In the genomic region with DNA sequence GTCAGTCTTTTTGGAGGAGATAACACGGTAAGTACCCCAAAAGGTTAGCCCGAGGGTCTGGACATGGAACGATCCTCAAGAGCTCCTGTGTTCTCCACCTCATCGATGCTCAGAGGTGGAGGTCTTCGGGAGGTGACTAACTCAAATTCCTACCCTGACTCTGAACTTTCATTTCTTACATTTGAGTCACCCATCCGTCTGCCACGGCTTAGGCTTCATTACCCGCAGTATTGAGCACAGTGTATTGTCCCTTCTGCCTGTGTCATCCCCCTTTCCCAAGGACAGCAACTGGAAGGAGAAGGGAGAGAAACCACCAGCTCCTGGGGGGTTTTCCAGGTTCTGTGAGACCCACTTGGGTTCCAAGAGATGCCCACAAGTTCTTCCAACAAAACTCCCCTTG, we compare ENCODE assay signal across 42 mouse cellular contexts. TPM values are rescaled to one million over a fixed set of nuclear protein-coding genes. Genes with fewer than 3 reads are reported as not detected.
"Had no signal": no experiment of that assay in that cellular context is flagged by ENCODE, and none has a peak within 500 bp of the region (broad histone marks: within the 10 kb centered on the region; RNA-seq: fewer than 3 reads in every experiment).

No protein-coding gene starts in this region.

- H3K36me3 ChIP-seq: limb, embryonic 10.5 days; limb, embryonic 12.5 days; limb, embryonic 13.5 days; limb, embryonic 15.5 days; liver, embryonic 12.5 days; liver, embryonic 13.5 days; liver, embryonic 15.5 days; lung, embryonic 15.5 days; midbrain, embryonic 10.5 days; midbrain, embryonic 12.5 days; midbrain, embryonic 13.5 days; midbrain, embryonic 15.5 days; neural tube, embryonic 12.5 days; neural tube, embryonic 13.5 days had no signal

- H3K9me3 ChIP-seq: limb, embryonic 10.5 days; limb, embryonic 12.5 days; limb, embryonic 13.5 days; limb, embryonic 15.5 days; liver, embryonic 12.5 days; liver, embryonic 13.5 days; liver, embryonic 15.5 days; lung, embryonic 15.5 days; midbrain, embryonic 10.5 days; midbrain, embryonic 12.5 days; midbrain, embryonic 13.5 days; midbrain, embryonic 15.5 days; neural tube, embryonic 12.5 days; neural tube, embryonic 13.5 days had no signal

- H3K27ac ChIP-seq: limb, embryonic 10.5 days; limb, embryonic 12.5 days; limb, embryonic 13.5 days; limb, embryonic 15.5 days; liver, embryonic 12.5 days; liver, embryonic 13.5 days; liver, embryonic 14.5 days; liver, embryonic 15.5 days; lung, embryonic 15.5 days; macrophage; midbrain, embryonic 10.5 days; midbrain, embryonic 12.5 days; midbrain, embryonic 13.5 days; midbrain, embryonic 15.5 days; neural tube, embryonic 12.5 days; neural tube, embryonic 13.5 days had no signal

- H3K9ac ChIP-seq: limb, embryonic 12.5 days; limb, embryonic 13.5 days; limb, embryonic 15.5 days; liver, embryonic 12.5 days; liver, embryonic 13.5 days; liver, embryonic 14.5 days; liver, embryonic 15.5 days; liver, postnatal 0 days; lung, embryonic 14.5 days; lung, embryonic 15.5 days; midbrain, embryonic 12.5 days; midbrain, embryonic 13.5 days; midbrain, embryonic 15.5 days; neural tube, embryonic 12.5 days; neural tube, embryonic 13.5 days had no signal

- H3K4me3 ChIP-seq: limb, embryonic 10.5 days; limb, embryonic 12.5 days; limb, embryonic 13.5 days; limb, embryonic 15.5 days; liver, embryonic 12.5 days; liver, embryonic 13.5 days; liver, embryonic 15.5 days; lung, embryonic 15.5 days; megakaryocyte, embryonic 14.5 days; midbrain, embryonic 10.5 days; midbrain, embryonic 12.5 days; midbrain, embryonic 13.5 days; midbrain, embryonic 15.5 days; myocyte; neural tube, embryonic 12.5 days; neural tube, embryonic 13.5 days had no signal

- DNase-seq: left cerebral cortex, postnatal 4 days; liver; liver, embryonic 13.5 days; liver, postnatal 0 days; lung, adult 18-20 months; lung, adult 2 months; lung, embryonic 14.5 days; lung, postnatal 14 days; lung, postnatal 36 days; lung, postnatal 4 days; midbrain, embryonic 14.5 days had no signal

- ATAC-seq: liver, embryonic 12.5 days; liver, postnatal 0 days; lung, postnatal 0 days; midbrain, embryonic 13.5 days; midbrain, embryonic 15.5 days; midbrain, embryonic 16.5 days had no signal

- H3K4me1 ChIP-seq: limb, embryonic 12.5 days; limb, embryonic 13.5 days; liver, embryonic 12.5 days had no signal

- H3K4me2 ChIP-seq: limb, embryonic 12.5 days; limb, embryonic 13.5 days; limb, embryonic 15.5 days; liver, embryonic 11.5 days; liver, embryonic 12.5 days; liver, embryonic 13.5 days; liver, embryonic 15.5 days; lung, embryonic 14.5 days; lung, embryonic 15.5 days; midbrain, embryonic 11.5 days; midbrain, embryonic 12.5 days; midbrain, embryonic 13.5 days; midbrain, embryonic 15.5 days; neural tube, embryonic 12.5 days; neural tube, embryonic 13.5 days had no signal

RNA-seq across cellular contexts. Expression of gene Alox12e, which starts 2.3 kb away (rescaled TPM):
- total RNA-seq: liver, adult 2 months; megakaryocyte progenitor cell, adult 5-6 weeks; megakaryocyte-erythroid progenitor cell, adult 5-6 weeks; monocyte, adult 5-6 weeks had no signal
- polyA plus RNA-seq: limb, embryonic 10.5 days; limb, embryonic 11.5 days; limb, embryonic 12.5 days; limb, embryonic 13.5 days; liver, adult 2 months; liver, embryonic 11.5 days; liver, postnatal 0 days; lung, embryonic 14.5 days; macrophage; midbrain, embryonic 10.5 days; midbrain, embryonic 11.5 days; midbrain, embryonic 12.5 days; midbrain, embryonic 14.5 days; midbrain, embryonic 16.5 days; myocyte; neural tube, embryonic 11.5 days; neural tube, embryonic 12.5 days; neural tube, embryonic 13.5 days had no signal

RNA-seq across cellular contexts. Expression of gene Alox15, which starts 27.1 kb away (rescaled TPM):
- total RNA-seq: left cerebral cortex, postnatal 10 days; left cerebral cortex, postnatal 14 days; left cerebral cortex, postnatal 25 days; left cerebral cortex, postnatal 4 days; megakaryocyte-erythroid progenitor cell, adult 5-6 weeks; midbrain, postnatal 0 days had no signal
- polyA plus RNA-seq: limb, embryonic 10.5 days; liver, adult 2 months; macrophage; midbrain, embryonic 10.5 days; midbrain, embryonic 13.5 days; midbrain, embryonic 14.5 days; myocyte; neural tube, embryonic 11.5 days; neural tube, embryonic 13.5 days had no signal
